Mouse (Mus musculus): ENCODE measurements around the gene Tmem115. TPM values are rescaled to one million over a fixed set of nuclear protein-coding genes. Genes with fewer than 3 reads are reported as not detected.
"Not testable (repeated sequence)": the region's sequence is repeated elsewhere in the genome, so short reads cannot be mapped to it uniquely, and the experiment has no call there.

Tmem115 gene
- total RNA-seq, 2 experiments from 2014 or later, result 34.7 to 39.6 TPM

GRCm38 (mm10) chr9:107567702-107568319 lies 34.1 kb downstream of the Tmem115 start, which contains the start of gene Hyal2:
TSS of gene Hyal2 (plus strand) at chr9:107567945.
- intact Hi-C loops (cut with DNase I), result no loop called here
- DNase-seq (ENCODE audit: low spot score in 2 of 2), result no peak

DNA sequence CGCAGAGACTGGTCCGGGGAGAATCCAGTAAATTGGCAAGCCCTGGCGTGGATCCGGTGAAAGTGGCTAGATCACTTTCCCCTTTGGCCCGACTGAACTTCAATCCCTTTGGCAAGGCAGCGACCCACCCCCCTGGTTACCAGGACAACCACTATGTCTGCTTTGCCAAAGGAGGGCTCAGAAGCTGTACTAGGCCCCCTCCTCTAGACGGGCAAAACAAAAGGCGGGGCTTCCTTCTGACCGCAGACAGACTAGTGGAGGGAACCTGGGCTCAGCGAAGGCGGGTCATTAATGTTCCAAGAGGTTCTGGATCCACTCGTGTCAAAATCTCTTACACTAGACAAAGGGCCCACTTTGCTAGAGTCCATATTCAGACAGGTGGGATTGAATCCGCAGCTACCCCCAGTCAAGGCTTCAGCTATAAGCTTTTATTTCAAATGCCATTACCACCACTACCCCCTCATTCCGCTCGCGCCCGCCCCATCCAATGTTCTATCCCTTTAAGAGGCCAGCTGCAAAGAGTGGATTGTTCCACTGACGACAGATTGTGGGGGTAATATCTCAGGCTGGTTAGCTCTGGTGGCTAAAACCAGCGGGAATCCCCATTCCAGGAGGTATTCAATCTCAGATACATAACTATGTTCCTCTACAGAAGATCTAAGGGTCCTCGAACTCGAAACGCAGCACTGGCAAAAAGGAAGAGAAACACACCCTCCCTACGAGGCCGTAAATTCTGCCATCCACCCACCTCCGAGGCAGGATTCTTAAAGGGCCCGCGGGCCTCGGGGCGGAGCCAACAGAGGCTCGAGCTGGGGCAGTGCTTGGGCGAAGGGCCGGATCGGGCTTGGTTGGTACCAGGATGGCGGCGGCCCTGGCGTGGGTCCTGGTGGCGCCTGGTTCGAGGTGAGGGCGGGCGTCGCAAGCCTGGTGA lies 34.9 kb downstream of the Tmem115 start:
- peak; percentile 78 to 84 for DNase-seq (ENCODE audit: low spot score in 2 of 2)
- intact Hi-C loops (cut with DNase I), result no loop called here

DNA sequence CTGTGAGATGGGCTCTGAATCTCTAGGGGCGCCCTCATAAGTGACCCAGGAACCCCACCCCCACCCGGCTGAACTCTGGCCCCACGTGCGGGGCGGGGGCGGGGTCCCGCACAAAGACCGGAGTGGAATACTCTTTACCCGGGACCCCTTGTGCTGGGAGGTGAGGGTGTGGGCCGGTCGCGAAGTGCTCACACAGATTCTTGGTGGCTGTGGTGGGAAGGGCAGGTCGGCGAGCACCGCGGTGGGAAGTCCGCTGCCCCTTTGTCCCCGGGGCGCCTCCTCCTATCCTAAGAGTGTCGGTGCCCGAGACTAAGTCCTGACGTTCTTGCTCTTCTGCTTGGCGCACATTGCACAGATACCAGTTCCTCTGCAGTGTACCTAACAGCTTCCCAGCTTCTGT lies 35.5 kb downstream of the Tmem115 start:
- DNase-seq (ENCODE audit: low spot score in 2 of 2), result no peak
- intact Hi-C loops (cut with DNase I), result no loop called here

DNA sequence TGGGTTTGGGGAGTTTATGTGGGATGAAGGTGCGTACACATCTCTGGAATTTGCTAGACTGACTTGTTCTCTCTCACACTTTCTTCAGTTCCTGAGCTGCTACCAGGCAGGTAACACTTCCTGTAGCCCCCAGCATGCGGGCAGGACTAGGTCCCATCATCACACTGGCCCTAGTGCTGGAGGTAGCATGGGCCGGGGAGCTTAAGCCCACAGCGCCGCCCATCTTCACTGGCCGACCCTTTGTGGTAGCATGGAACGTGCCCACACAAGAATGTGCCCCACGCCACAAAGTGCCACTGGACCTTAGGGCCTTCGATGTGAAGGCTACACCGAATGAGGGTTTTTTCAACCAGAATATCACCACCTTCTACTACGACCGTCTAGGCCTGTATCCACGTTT lies 36.3 kb downstream of the Tmem115 start:
- intact Hi-C loops (cut with DNase I), result no loop called here
- no peak for DNase-seq (ENCODE audit: low spot score in 2 of 2)

DNA sequence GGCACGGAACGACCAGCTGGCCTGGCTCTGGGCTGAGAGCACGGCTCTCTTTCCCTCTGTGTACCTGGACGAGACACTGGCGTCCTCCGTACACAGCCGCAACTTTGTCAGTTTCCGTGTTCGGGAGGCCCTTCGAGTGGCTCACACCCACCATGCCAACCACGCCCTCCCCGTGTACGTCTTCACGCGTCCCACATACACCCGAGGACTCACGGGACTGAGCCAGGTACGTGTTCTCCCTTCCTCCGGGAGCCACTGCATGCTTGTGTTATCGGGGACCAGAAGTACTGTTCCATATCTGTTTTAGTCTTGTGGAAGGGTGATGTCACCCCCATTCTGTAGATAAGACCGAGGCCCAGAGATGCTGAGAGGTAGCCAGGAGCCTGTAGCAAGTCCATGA lies 37.1 kb downstream of the Tmem115 start:
- DNase-seq (ENCODE audit: low spot score in 2 of 2), result no peak
- intact Hi-C loops (cut with DNase I), result no loop called here

DNA sequence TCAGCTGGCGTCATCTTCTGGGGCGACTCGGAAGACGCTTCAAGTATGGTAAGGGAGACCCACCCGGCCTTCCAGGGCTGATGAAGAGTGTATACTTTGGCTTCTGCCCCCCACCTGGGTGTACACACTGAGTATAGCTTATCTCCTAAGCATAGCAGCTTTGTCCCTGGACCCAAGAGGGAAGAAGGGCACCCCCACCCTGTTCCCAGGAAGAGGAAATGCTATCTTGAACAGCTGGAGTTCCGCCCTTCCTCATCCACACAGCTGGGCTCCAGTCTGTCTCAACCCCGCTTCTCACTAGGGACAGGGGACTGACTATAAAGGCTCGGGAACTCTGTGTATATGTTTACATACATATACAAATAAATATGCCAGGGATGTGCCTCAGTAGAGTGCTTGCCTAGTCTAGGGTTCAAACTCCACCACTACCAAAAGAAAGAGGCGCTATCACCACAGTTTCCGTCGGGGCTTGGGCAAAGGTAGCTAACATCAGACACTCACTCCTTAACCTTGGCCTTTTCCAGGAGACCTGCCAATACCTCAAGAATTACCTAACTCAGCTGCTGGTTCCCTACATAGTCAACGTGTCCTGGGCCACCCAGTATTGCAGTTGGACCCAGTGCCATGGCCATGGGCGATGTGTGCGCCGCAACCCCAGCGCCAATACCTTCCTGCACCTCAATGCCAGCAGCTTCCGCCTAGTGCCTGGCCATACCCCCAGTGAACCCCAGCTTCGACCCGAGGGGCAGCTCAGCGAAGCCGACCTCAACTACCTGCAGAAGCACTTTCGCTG lies 38.0 kb downstream of the Tmem115 start:
- intact Hi-C loops (cut with DNase I), result no loop called here
- no peak for DNase-seq (ENCODE audit: low spot score in 2 of 2)

DNA sequence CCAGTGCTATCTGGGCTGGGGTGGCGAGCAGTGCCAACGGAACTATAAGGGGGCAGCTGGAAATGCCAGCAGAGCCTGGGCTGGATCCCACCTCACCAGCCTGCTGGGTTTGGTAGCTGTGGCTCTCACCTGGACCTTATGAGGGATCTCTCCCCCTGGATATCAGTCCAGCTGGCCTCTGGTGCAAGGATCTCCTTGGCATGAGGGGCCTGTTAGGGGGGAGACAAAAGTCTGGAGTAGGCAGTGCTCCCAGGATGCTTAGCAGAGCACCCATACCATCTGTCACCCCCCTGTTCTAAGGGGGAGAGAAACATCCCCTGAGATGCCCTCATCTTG lies 38.5 kb downstream of the Tmem115 start:
- no peak for DNase-seq (ENCODE audit: low spot score in 2 of 2)
- intact Hi-C loops (cut with DNase I), result no loop called here

DNA sequence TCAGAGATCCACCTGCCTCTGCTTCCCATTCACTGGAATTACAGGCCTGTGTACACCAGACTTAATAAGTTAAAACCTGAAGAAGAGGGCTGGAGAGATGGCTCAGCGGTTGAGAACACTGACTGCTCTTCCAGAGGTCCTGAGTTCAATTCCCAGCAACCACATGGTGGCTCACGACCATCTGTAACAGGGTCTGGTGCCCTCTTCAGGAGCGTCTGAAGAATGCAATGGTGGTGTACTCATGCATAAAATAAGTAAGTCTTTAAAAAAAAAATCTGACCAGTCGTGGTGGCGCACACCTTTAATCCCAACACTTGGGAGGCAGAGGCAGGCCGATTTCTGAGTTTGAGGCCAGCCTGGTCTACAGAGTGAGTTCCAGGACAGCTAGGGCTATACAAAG lies 40.0 kb downstream of the Tmem115 start:
- DNase-seq (ENCODE audit: low spot score in 2 of 2); intact Hi-C loops (cut with DNase I): not testable (repeated sequence)

- DNase-seq (ENCODE audit: low spot score in 2 of 2), result no peak
- intact Hi-C loops (cut with DNase I), result no loop called here
Measured at GRCm38 (mm10) chr9:107575579-107576356, 42.0 kb downstream of the Tmem115 start.

GRCm38 (mm10) chr9:107576357-107577107 lies 42.8 kb downstream of the Tmem115 start, which contains the start of gene Hyal1:
TSS of gene Hyal1 (plus strand) at chr9:107576927.
- intact Hi-C loops (cut with DNase I), result no loop called here
- DNase-seq (ENCODE audit: low spot score in 2 of 2), result no peak

GRCm38 (mm10) chr9:107577871-107578270 lies 44.1 kb downstream of the Tmem115 start:
- intact Hi-C loops (cut with DNase I), result no loop called here
- no peak for DNase-seq (ENCODE audit: low spot score in 2 of 2)

GRCm38 (mm10) chr9:107578587-107578986 lies 44.8 kb downstream of the Tmem115 start, which contains the start of gene Naa80:
TSS of gene Naa80 (plus strand) at chr9:107578887.
- intact Hi-C loops (cut with DNase I), result no loop called here
- no peak for DNase-seq (ENCODE audit: low spot score in 2 of 2)

- no peak for DNase-seq (ENCODE audit: low spot score in 2 of 2)
- intact Hi-C loops (cut with DNase I), result no loop called here
Measured at GRCm38 (mm10) chr9:107579023-107579900, 45.5 kb downstream of the Tmem115 start.

DNA sequence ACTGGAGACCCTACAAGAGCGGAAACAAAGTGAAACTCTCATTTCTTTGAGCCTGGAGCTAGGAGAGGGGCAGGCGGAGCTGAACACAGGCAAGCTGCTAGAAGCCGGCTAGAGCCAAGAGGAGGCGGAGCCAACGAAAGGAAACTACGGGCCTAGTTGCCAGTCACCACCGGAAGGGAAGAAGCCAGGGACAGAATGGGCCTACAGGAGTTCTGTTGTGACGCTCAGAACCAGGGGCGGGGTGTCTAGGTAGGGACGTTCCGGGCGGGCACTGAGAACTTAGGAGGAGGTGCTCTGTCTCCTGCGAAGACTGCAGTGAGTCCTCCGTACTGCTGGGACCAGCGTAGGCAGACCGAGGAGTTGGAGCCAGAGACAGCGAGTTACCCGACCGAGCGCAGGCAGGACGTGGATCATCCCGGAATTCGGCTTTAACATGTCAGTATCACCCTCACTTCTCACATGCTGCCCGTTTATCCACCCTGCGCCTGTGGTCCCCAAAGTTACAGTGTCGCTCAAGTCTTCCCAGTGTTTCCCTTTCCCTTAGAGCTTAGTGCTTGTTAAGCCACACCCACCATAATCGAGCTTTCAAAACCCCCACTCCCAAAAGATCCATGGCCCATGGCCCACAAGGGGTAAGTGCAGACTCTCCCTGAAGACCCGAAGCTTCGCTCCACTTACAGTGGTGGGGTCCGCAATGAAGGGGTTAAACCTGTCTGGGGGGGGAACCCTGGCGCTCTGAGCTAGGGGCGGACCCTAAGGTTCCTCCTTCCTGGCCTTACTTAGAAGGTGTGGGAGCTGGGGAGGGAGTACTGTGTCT lies 47.0 kb downstream of the Tmem115 start, which contains the start of gene Hyal3:
TSS of gene Hyal3 (plus strand) at position 318 of the 817 bp plus-strand sequence.
- peak; percentile 88 to 89 for DNase-seq (ENCODE audit: low spot score in 2 of 2)
- intact Hi-C loops (cut with DNase I), result no loop called here

GRCm38 (mm10) chr9:107581584-107581983 lies 47.8 kb downstream of the Tmem115 start:
- no peak for DNase-seq (ENCODE audit: low spot score in 2 of 2)
- intact Hi-C loops (cut with DNase I), result no loop called here

GRCm38 (mm10) chr9:107582509-107583062 lies 48.8 kb downstream of the Tmem115 start:
- intact Hi-C loops (cut with DNase I), result no loop called here
- DNase-seq (ENCODE audit: low spot score in 2 of 2), result no peak

- no peak for DNase-seq (ENCODE audit: low spot score in 2 of 2)
- intact Hi-C loops (cut with DNase I), result no loop called here
Measured at GRCm38 (mm10) chr9:107583174-107583573, 49.4 kb downstream of the Tmem115 start.
